Mouse (Mus musculus) neural tube, embryonic 13.5 days (tissue): ENCODE data around the gene Gm20219. TPM values are rescaled to one million over a fixed set of nuclear protein-coding genes. Genes with fewer than 3 reads are reported as not detected.

ENCODE experiments used
- ATAC-seq: fragments of 200-750 bp; cut with Nextera tagmentation; 2 replicates; pipeline ENCODE4 v1.8.0; 2017; ENCODE audit warnings: low read depth, mild to moderate bottlenecking, moderate TSS enrichment, moderate library complexity
- H3K27ac ChIP-seq: fragments of 300-500 bp; sonication (generic); replicated peaks from 2 replicates; pipeline ENCODE4 v1.5.1; 2015; ENCODE audit warnings: moderate library complexity, mild to moderate bottlenecking, inconsistent platforms
- H3K27me3 ChIP-seq: fragments of 300-500 bp; sonication (generic); 2 replicates; pipeline ENCODE4 v1.6.1; 2015; ENCODE audit warnings: mild to moderate bottlenecking, inconsistent platforms
- H3K36me3 ChIP-seq: fragments of 300-500 bp; sonication (generic); 2 replicates; pipeline ENCODE4 v1.6.1; 2015; ENCODE audit warnings: mild to moderate bottlenecking, inconsistent platforms
- H3K4me1 ChIP-seq: fragments of 300-500 bp; sonication (generic); replicated peaks from 2 replicates; pipeline ENCODE4 v1.6.1; 2015; ENCODE audit warnings: inconsistent platforms
- H3K4me2 ChIP-seq: fragments of 300-500 bp; sonication (generic); 2 replicates; pipeline ENCODE4 v1.6.1; 2015; ENCODE audit warnings: inconsistent platforms, mild to moderate bottlenecking, moderate library complexity
- H3K4me3 ChIP-seq: fragments of 300-500 bp; sonication (generic); 2 replicates; pipeline ENCODE4 v1.5.1; 2015; ENCODE audit warnings: mild to moderate bottlenecking, inconsistent platforms
- H3K9ac ChIP-seq: fragments of 300-500 bp; sonication (generic); 2 replicates; pipeline ENCODE4 v1.6.1; 2015; ENCODE audit warnings: moderate library complexity, mild to moderate bottlenecking, inconsistent platforms
- H3K9me3 ChIP-seq: fragments of 300-500 bp; sonication (generic); 2 replicates; pipeline ENCODE4 v1.6.1; 2016; ENCODE audit warnings: inconsistent platforms
- WGBS: fragments of 180-500 bp; shearing (Covaris S2); methylation state at CpG from one replicate; pipeline ENCODE4 v1.1.7; 2015; 5-methylcytosine and 5-hydroxymethylcytosine counted together
- polyA plus RNA-seq: library from polyadenylated mRNA; unstranded; fragments of >200 nt; fragmentation: Nextera tagmentation; extraction: Ambion mirVana; gene quantifications from 2 replicates; pipeline ENCODE4 v1.2.1, GENCODE M21; 2015

The Gm20219 gene
- polyA plus RNA-seq: 1.0 and 1.7 TPM in 2 replicates

- Histone ChIP-seq H3K9ac (no peak within 1 kb of the TSS), H3K36me3 (no peaks in the 10 kb centered on the region), H3K27me3 (no peaks in the 10 kb centered on the region), H3K9me3 (0 out of 2 replicates have a peak, but pooled peaks cover 2% of the 10 kb centered on the region), H3K4me3 (no peak within 1 kb of the TSS), H3K4me2 (no peak within 1 kb of the TSS), H3K27ac (no peak within 1 kb of the TSS), H3K4me1 (peaks cover 28% of the 10 kb centered on the region)
- ATAC-seq: no peak
- 81% methylated on average over 20 of the region's 20 CpGs for WGBS
These were observed at the start of gene Gm20219 for GRCm38 (mm10) chr17:56554122-56554551. Gm20219 (minus strand) TSS chr17:56554387.

GRCm38 (mm10) chr17:56604070-56604380 is 49.8 kb upstream of the Gm20219 start:
- WGBS: 92% methylated on average over 9 of the region's 9 CpGs
- no peak for ATAC-seq
- peaks cover 17% of the 10 kb centered on the region for H3K4me1 ChIP-seq
- H3K9me3 ChIP-seq: no peaks in the 10 kb centered on the region
- no peak overlapping the region for H3K4me2 ChIP-seq
- H3K9ac ChIP-seq: no peak overlapping the region
- H3K4me3 ChIP-seq: no peak overlapping the region
- no peak overlapping the region for H3K27ac ChIP-seq
- H3K27me3 ChIP-seq: no peaks in the 10 kb centered on the region
- H3K36me3 ChIP-seq: peaks cover 87% of the 10 kb centered on the region

GRCm38 (mm10) chr17:56603186-56604069 is 49.2 kb upstream of the Gm20219 start:
- Histone ChIP-seq H3K4me1 (peaks cover 11% of the 10 kb centered on the region), H3K4me2 (no peak overlapping the region), H3K36me3 (peaks cover 87% of the 10 kb centered on the region), H3K27ac (no peak overlapping the region), H3K9me3 (no peaks in the 10 kb centered on the region), H3K9ac (no peak overlapping the region), H3K4me3 (no peak overlapping the region), H3K27me3 (no peaks in the 10 kb centered on the region)
- no peak for ATAC-seq
- 95% methylated on average over 28 of the region's 28 CpGs for WGBS

- 0 out of 2 replicates have a peak, but pooled peaks have one; percentile 19 for ATAC-seq
- H3K27me3 ChIP-seq: no peaks in the 10 kb centered on the region
- peaks cover 28% of the 10 kb centered on the region for H3K4me1 ChIP-seq
- 86% methylated on average over 8 of the region's 8 CpGs for WGBS
- no peak overlapping the region for H3K9ac ChIP-seq
- no peaks in the 10 kb centered on the region for H3K9me3 ChIP-seq
- H3K36me3 ChIP-seq: peaks cover 96% of the 10 kb centered on the region
- H3K27ac ChIP-seq: no peak overlapping the region
- no peak overlapping the region for H3K4me2 ChIP-seq
- no peak overlapping the region for H3K4me3 ChIP-seq
These were observed 39.5 kb upstream of the Gm20219 start for GRCm38 (mm10) chr17:56593527-56594271.

GRCm38 (mm10) chr17:56592553-56592952 is 38.4 kb upstream of the Gm20219 start:
- no peak for ATAC-seq
- H3K4me2 ChIP-seq: no peak overlapping the region

GRCm38 (mm10) chr17:56588921-56589320 is 34.7 kb upstream of the Gm20219 start:
- Histone ChIP-seq H3K36me3 (peaks cover 75% of the 10 kb centered on the region), H3K9me3 (no peaks in the 10 kb centered on the region), H3K27ac (no peak overlapping the region), H3K27me3 (no peaks in the 10 kb centered on the region), H3K4me1 (peaks cover 59% of the 10 kb centered on the region), H3K9ac (no peak overlapping the region; the same call in 1 of the 2 replicates), H3K4me2 (no peak overlapping the region), H3K4me3 (no peak overlapping the region)
- ATAC-seq: no peak
- WGBS: 96% methylated on average over 4 of the region's 4 CpGs

More at GRCm38 (mm10) chr17:56592553-56592952, 38.4 kb upstream of the Gm20219 start:
- Histone ChIP-seq H3K27me3 (no peaks in the 10 kb centered on the region), H3K4me1 (peaks cover 40% of the 10 kb centered on the region), H3K9ac (no peak overlapping the region), H3K36me3 (peaks cover 99% of the 10 kb centered on the region), H3K4me3 (no peak overlapping the region), H3K27ac (no peak overlapping the region), H3K9me3 (no peaks in the 10 kb centered on the region)

GRCm38 (mm10) chr17:56587773-56588172 is 33.6 kb upstream of the Gm20219 start:
- peak overlapping the region; percentile 38; the same call in 1 of the 2 replicates for H3K9ac ChIP-seq
- ATAC-seq: no peak
- H3K4me1 ChIP-seq: peaks cover 69% of the 10 kb centered on the region
- 0 out of 2 replicates have a peak overlapping the region, but pooled peaks have one; percentile 97 for H3K4me3 ChIP-seq
- H3K9me3 ChIP-seq: no peaks in the 10 kb centered on the region
- 90% methylated on average over 1 of the region's 1 CpGs for WGBS
- H3K4me2 ChIP-seq: peak overlapping the region; percentile 97
- H3K36me3 ChIP-seq: peaks cover 64% of the 10 kb centered on the region
- no peaks in the 10 kb centered on the region for H3K27me3 ChIP-seq
- no peak overlapping the region for H3K27ac ChIP-seq

GRCm38 (mm10) chr17:56585171-56585821 is 31.1 kb upstream of the Gm20219 start:
- peak overlapping the region; percentile 89 for H3K9ac ChIP-seq
- peaks cover 75% of the 10 kb centered on the region for H3K4me1 ChIP-seq
- H3K27me3 ChIP-seq: no peaks in the 10 kb centered on the region
- WGBS: under 1% methylated on average over 61 of the region's 61 CpGs
- ATAC-seq: peak; percentile 24
- peaks cover 63% of the 10 kb centered on the region for H3K36me3 ChIP-seq
- peak overlapping the region; percentile 97 for H3K4me2 ChIP-seq
- peak overlapping the region; percentile 97 for H3K4me3 ChIP-seq
- H3K27ac ChIP-seq: peak overlapping the region; percentile 93
- no peaks in the 10 kb centered on the region for H3K9me3 ChIP-seq

GRCm38 (mm10) chr17:56584257-56585130 is 30.3 kb upstream of the Gm20219 start, which contains the start of the genes Safb2 and Safb:
Safb2 (minus strand) TSS chr17:56584585.
Safb (plus strand) TSS chr17:56584825.
- H3K27me3 ChIP-seq: no peaks in the 10 kb centered on the region
- peaks cover 70% of the 10 kb centered on the region for H3K4me1 ChIP-seq
- H3K9me3 ChIP-seq: no peaks in the 10 kb centered on the region
- peaks cover 62% of the 10 kb centered on the region for H3K36me3 ChIP-seq
- WGBS: under 1% methylated on average over 91 of the region's 101 CpGs
- H3K4me2 ChIP-seq: peak within 1 kb of the TSS; percentile 97
- H3K4me3 ChIP-seq: peak within 1 kb of the TSS; percentile 97
- peak within 1 kb of the TSS; percentile 93 for H3K27ac ChIP-seq
- peak; percentile 96 for ATAC-seq
- peak within 1 kb of the TSS; percentile 89 for H3K9ac ChIP-seq

- Histone ChIP-seq H3K9me3 (no peaks in the 10 kb centered on the region), H3K4me3 (peak overlapping the region; percentile 97), H3K27me3 (no peaks in the 10 kb centered on the region), H3K4me1 (peaks cover 63% of the 10 kb centered on the region), H3K4me2 (peak overlapping the region; percentile 95), H3K27ac (peak overlapping the region; percentile 92), H3K9ac (peak overlapping the region; percentile 87), H3K36me3 (peaks cover 60% of the 10 kb centered on the region)
- 4% methylated on average over 33 of the region's 33 CpGs for WGBS
- ATAC-seq: no peak
These were observed 29.5 kb upstream of the Gm20219 start for GRCm38 (mm10) chr17:56583611-56584256.
